9 mouse cellular contexts compared by ENCODE assay signal in genomic region chr2:11338931-11339839, GRCm38 (mm10).
A peak's percentile ranks its signal among the peaks of the same experiment; 100 is the strongest.
DNase-seq lines count a peak whose midpoint lies in the region; ATAC-seq lines count a peak whose summit lies in the region.
"Had no signal": no experiment of that assay in that cellular context is flagged by ENCODE, and none has a peak within 500 bp of the region (broad histone marks: within the 10 kb centered on the region; RNA-seq: fewer than 3 reads in every experiment).

No protein-coding gene starts in this region.

- H3K27ac ChIP-seq in embryonic facial prominence, embryonic 14.5 days (replicated peaks; ENCODE audit: low read depth, low read length), result no peak overlapping the region
- no peak overlapping the region for H3K27ac ChIP-seq in embryonic facial prominence, embryonic 10.5 days (replicated peaks)
- H3K27ac ChIP-seq in midbrain, embryonic 14.5 days (replicated peaks; ENCODE audit: low read depth, low read length), result no peak overlapping the region
- no peak overlapping the region for H3K27ac ChIP-seq in midbrain, embryonic 11.5 days (ENCODE audit: low read depth, low read length)
- 0 out of 4 replicates have a peak overlapping the region, but pooled peaks of 1 of the 2 experiments have one; percentile 10 for H3K27ac ChIP-seq in heart, embryonic 14.5 days (replicated peaks in 1 of 2; ENCODE audit: control insufficient read depth in 1 of 2, insufficient read depth in 1 of 2, low read depth in 2 of 2, low read length in 2 of 2)
- H3K27ac ChIP-seq: embryonic facial prominence, embryonic 15.5 days had no signal

- H3K4me3 ChIP-seq in embryonic facial prominence, embryonic 14.5 days (ENCODE audit: low read depth, low read length), result no peak overlapping the region
- no peak overlapping the region for H3K4me3 ChIP-seq in embryonic facial prominence, embryonic 10.5 days
- no peak overlapping the region for H3K4me3 ChIP-seq in midbrain, embryonic 14.5 days (replicated peaks; ENCODE audit: low read depth, low read length)
- H3K4me3 ChIP-seq in midbrain, embryonic 11.5 days (ENCODE audit: low read depth, low read length), result no peak overlapping the region
- no peak overlapping the region for H3K4me3 ChIP-seq in heart, embryonic 14.5 days (ENCODE audit: control insufficient read depth in 1 of 2, insufficient read depth in 1 of 2, low read depth in 1 of 2, low read length in 2 of 2)
- H3K4me3 ChIP-seq: embryonic facial prominence, embryonic 15.5 days had no signal

- no peaks in the 10 kb centered on the region for H3K4me1 ChIP-seq in embryonic facial prominence, embryonic 14.5 days (ENCODE audit: control insufficient read depth, insufficient read depth, low read length)
- H3K4me1 ChIP-seq in embryonic facial prominence, embryonic 10.5 days, result no peaks in the 10 kb centered on the region
- H3K4me1 ChIP-seq in midbrain, embryonic 14.5 days (ENCODE audit: control insufficient read depth, insufficient read depth, low read length), result no peaks in the 10 kb centered on the region
- H3K4me1 ChIP-seq in midbrain, embryonic 11.5 days (ENCODE audit: control insufficient read depth, insufficient read depth, low read length), result no peaks in the 10 kb centered on the region
- H3K4me1 ChIP-seq in heart, embryonic 14.5 days (ENCODE audit: control insufficient read depth in 2 of 2, insufficient read depth in 2 of 2, low read length in 2 of 2), result peaks cover 4 to 10% of the 10 kb centered on the region in 2 experiments; a peak in 3 of 4 replicates

- DNase-seq in embryonic facial prominence, embryonic 14.5 days (ENCODE audit: low spot score), result peak; percentile 53
- no peak for DNase-seq in embryonic facial prominence, embryonic 10.5 days (ENCODE audit: low spot score)
- peak; percentile 19 for DNase-seq in midbrain, embryonic 14.5 days
- DNase-seq in midbrain, embryonic 11.5 days (ENCODE audit: low spot score, missing footprints), result no peak
- peak; percentile 39 to 63 for DNase-seq in lung, adult 18-20 months
- peak; percentile 17 to 23 for DNase-seq in thymus, postnatal 10 days (ENCODE audit: low spot score in 2 of 2)
- no peak for DNase-seq in right cerebral cortex, postnatal 25 days

- 63% methylated on average over 14 of the region's 14 CpGs for WGBS in embryonic facial prominence, embryonic 14.5 days
- WGBS in embryonic facial prominence, embryonic 10.5 days, result 83% methylated on average over 14 of the region's 14 CpGs
- WGBS in midbrain, embryonic 14.5 days, result 87% methylated on average over 14 of the region's 14 CpGs
- WGBS in midbrain, embryonic 11.5 days, result 86% methylated on average over 14 of the region's 14 CpGs
- 66% methylated on average over 14 of the region's 14 CpGs for WGBS in heart, embryonic 14.5 days

- H3K9ac ChIP-seq in embryonic facial prominence, embryonic 14.5 days (ENCODE audit: low read depth, low read length), result no peak overlapping the region
- H3K9ac ChIP-seq in midbrain, embryonic 14.5 days (replicated peaks; ENCODE audit: low read length), result no peak overlapping the region
- H3K9ac ChIP-seq in midbrain, embryonic 11.5 days (ENCODE audit: low read length), result no peak overlapping the region
- no peak overlapping the region for H3K9ac ChIP-seq in heart, embryonic 14.5 days (ENCODE audit: low read length)
- H3K9ac ChIP-seq: embryonic facial prominence, embryonic 15.5 days had no signal

- H3K4me2 ChIP-seq in embryonic facial prominence, embryonic 14.5 days (ENCODE audit: low read depth, low read length), result no peak overlapping the region
- no peak overlapping the region for H3K4me2 ChIP-seq in midbrain, embryonic 14.5 days (ENCODE audit: low read length)
- no peak overlapping the region for H3K4me2 ChIP-seq in midbrain, embryonic 11.5 days
- H3K4me2 ChIP-seq in heart, embryonic 14.5 days (ENCODE audit: low read length), result no peak overlapping the region
- H3K4me2 ChIP-seq: embryonic facial prominence, embryonic 15.5 days had no signal

- H3K36me3 ChIP-seq in embryonic facial prominence, embryonic 14.5 days (ENCODE audit: control insufficient read depth, insufficient read depth, low read length), result no peaks in the 10 kb centered on the region
- no peaks in the 10 kb centered on the region for H3K36me3 ChIP-seq in embryonic facial prominence, embryonic 10.5 days (replicated peaks)
- no peaks in the 10 kb centered on the region for H3K36me3 ChIP-seq in midbrain, embryonic 14.5 days (ENCODE audit: control insufficient read depth, insufficient read depth, low read length)
- H3K36me3 ChIP-seq in midbrain, embryonic 11.5 days (ENCODE audit: control insufficient read depth, insufficient read depth, low read length), result no peaks in the 10 kb centered on the region
- no peaks in the 10 kb centered on the region for H3K36me3 ChIP-seq in heart, embryonic 14.5 days (ENCODE audit: control insufficient read depth, insufficient read depth, low read length)
- H3K36me3 ChIP-seq: embryonic facial prominence, embryonic 15.5 days had no signal

- H3K27me3 ChIP-seq in embryonic facial prominence, embryonic 14.5 days (replicated peaks; ENCODE audit: control insufficient read depth, insufficient read depth, low read length), result no peaks in the 10 kb centered on the region
- no peaks in the 10 kb centered on the region for H3K27me3 ChIP-seq in embryonic facial prominence, embryonic 10.5 days (replicated peaks; ENCODE audit: low read depth, poor library complexity, severe bottlenecking)
- no peaks in the 10 kb centered on the region for H3K27me3 ChIP-seq in midbrain, embryonic 14.5 days (ENCODE audit: control insufficient read depth, insufficient read depth, low read length)
- H3K27me3 ChIP-seq in midbrain, embryonic 11.5 days (ENCODE audit: control insufficient read depth, insufficient read depth, low read length), result no peaks in the 10 kb centered on the region
- H3K27me3 ChIP-seq in heart, embryonic 14.5 days (ENCODE audit: control insufficient read depth, insufficient read depth, low read length), result no peaks in the 10 kb centered on the region
- H3K27me3 ChIP-seq: embryonic facial prominence, embryonic 15.5 days had no signal

- H3K9me3 ChIP-seq in embryonic facial prominence, embryonic 14.5 days (ENCODE audit: control insufficient read depth, low read length), result no peaks in the 10 kb centered on the region
- H3K9me3 ChIP-seq in embryonic facial prominence, embryonic 10.5 days, result no peaks in the 10 kb centered on the region
- no peaks in the 10 kb centered on the region for H3K9me3 ChIP-seq in midbrain, embryonic 14.5 days (ENCODE audit: control insufficient read depth, low read length)
- no peaks in the 10 kb centered on the region for H3K9me3 ChIP-seq in midbrain, embryonic 11.5 days (ENCODE audit: control insufficient read depth, low read length)
- no peaks in the 10 kb centered on the region for H3K9me3 ChIP-seq in heart, embryonic 14.5 days (ENCODE audit: control insufficient read depth, low read length)
- H3K9me3 ChIP-seq: embryonic facial prominence, embryonic 15.5 days had no signal

- peak; percentile 55; the same call in 1 of the 2 replicates for ATAC-seq in embryonic facial prominence, embryonic 14.5 days (ENCODE audit: low read depth)
- no peak for ATAC-seq in midbrain, embryonic 14.5 days (ENCODE audit: low FRiP score, low TSS enrichment)
- no peak for ATAC-seq in midbrain, embryonic 11.5 days (ENCODE audit: low FRiP score)
- 0 out of 2 replicates have a peak, but pooled peaks have one; percentile 47 for ATAC-seq in heart, embryonic 14.5 days (ENCODE audit: insufficient number of reproducible peaks, insufficient read depth, low FRiP score, low read depth)

Comparison
In these comparisons a context has a peak if more than half of its experiments do, and no peak if none do; other contexts are left out.
1. DNase-seq: peak in embryonic facial prominence, embryonic 14.5 days (single experiment), midbrain, embryonic 14.5 days (single experiment), lung, adult 18-20 months (2 of 2) and thymus, postnatal 10 days (2 of 2); none in embryonic facial prominence, embryonic 10.5 days (single experiment), midbrain, embryonic 11.5 days (single experiment) and right cerebral cortex, postnatal 25 days (single experiment).
2. ATAC-seq: peak in embryonic facial prominence, embryonic 14.5 days (single experiment) and heart, embryonic 14.5 days (single experiment); none in midbrain, embryonic 14.5 days (single experiment) and midbrain, embryonic 11.5 days (single experiment).